8 mouse cellular contexts compared by ENCODE assay signal in genomic region chr6:22280217-22280861, GRCm38 (mm10). TPM values are rescaled to one million over a fixed set of nuclear protein-coding genes. Genes with fewer than 3 reads are reported as not detected.
DNase-seq lines count a peak whose midpoint lies in the region; ATAC-seq lines count a peak whose summit lies in the region.

No protein-coding gene starts in this region.

- H3K9ac ChIP-seq in embryonic facial prominence, embryonic 15.5 days: no peak overlapping the region

- peak overlapping the region; percentile 33 for H3K4me2 ChIP-seq in embryonic facial prominence, embryonic 15.5 days (replicated peaks)

- no peaks in the 10 kb centered on the region for H3K27me3 ChIP-seq in embryonic facial prominence, embryonic 15.5 days

- H3K4me1 ChIP-seq in embryonic facial prominence, embryonic 15.5 days: peaks cover 19% of the 10 kb centered on the region

- no peaks in the 10 kb centered on the region for H3K9me3 ChIP-seq in embryonic facial prominence, embryonic 15.5 days (replicated peaks)

- 17% methylated on average over 14 of the region's 14 CpGs for WGBS in embryonic facial prominence, embryonic 15.5 days

- no peaks in the 10 kb centered on the region for H3K36me3 ChIP-seq in embryonic facial prominence, embryonic 15.5 days

- H3K4me3 ChIP-seq in embryonic facial prominence, embryonic 15.5 days (replicated peaks): 0 out of 2 replicates have a peak overlapping the region, but pooled peaks have one; percentile 8

- peak; percentile 57 for ATAC-seq in embryonic facial prominence, embryonic 15.5 days (ENCODE audit: insufficient number of reproducible peaks, low FRiP score, low TSS enrichment, low read depth)
- no peak for ATAC-seq in activated CD4-positive, CD25-positive, alpha-beta regulatory T cell, adult 4 months

- peak; percentile 68 for DNase-seq in 416B (ENCODE audit: low read depth)
- peak; percentile 100 for DNase-seq in NIH3T3 (ENCODE audit: low read depth)
- peak; percentile 58 for DNase-seq in heart, postnatal 4 days
- DNase-seq in left cerebral cortex, postnatal 25 days (ENCODE audit: low spot score in 2 of 2): peak; percentile 10 to 54
- peak; percentile 39 for DNase-seq in mesoderm, embryonic 11.5 days (ENCODE audit: low read depth, low spot score)
- DNase-seq in thymus, adult 18-20 months: no peak

- intact Hi-C loops in left cerebral cortex, postnatal 25 days (cut with DNase I): no loop called here

- 0 out of 2 replicates have a peak overlapping the region, but pooled peaks have one; percentile 52 for H3K27ac ChIP-seq in embryonic facial prominence, embryonic 15.5 days (replicated peaks)

RNA-seq across cellular contexts. Expression of gene Wnt16, which starts 7.7 kb away (rescaled TPM):
- 8.9 and 9.3 TPM in 2 replicates for polyA plus RNA-seq in embryonic facial prominence, embryonic 15.5 days (2015; fragmentation: Nextera tagmentation; extraction: Ambion mirVana)
- 1 to 10 TPM; 1.1 TPM for total RNA-seq in heart, postnatal 4 days (2021)
- 1 to 10 TPM in 1 of 2 experiments, under 1 TPM in 1; 0.92 to 1.2 TPM for total RNA-seq in left cerebral cortex, postnatal 25 days (2021)
- polyA plus RNA-seq in activated CD4-positive, CD25-positive, alpha-beta regulatory T cell, adult 4 months (2017; shearing (Covaris generic)): under 1 TPM in 1 of 2 experiments, not detected in 1; 0.49 TPM

Comparison
In these comparisons a context has a peak if more than half of its experiments do, and no peak if none do; other contexts are left out.
1. DNase-seq: peak in 416B (single experiment), NIH3T3 (single experiment), heart, postnatal 4 days (single experiment), left cerebral cortex, postnatal 25 days (2 of 2) and mesoderm, embryonic 11.5 days (single experiment); none in thymus, adult 18-20 months (0 of 2).